Comparison of ENCODE assay signal across 8 mouse cellular contexts in genomic region chr12:9580041-9580905, GRCm38 (mm10). TPM values are rescaled to one million over a fixed set of nuclear protein-coding genes. Genes with fewer than 3 reads are reported as not detected.
A peak's percentile ranks its signal among the peaks of the same experiment; 100 is the strongest.
DNase-seq lines count a peak whose midpoint lies in the region; ATAC-seq lines count a peak whose summit lies in the region.

No protein-coding gene starts in this region.

- peak; percentile 39 for DNase-seq in liver, embryonic 11.5 days (ENCODE audit: low spot score)
- DNase-seq in liver = no peak
- DNase-seq in neural tube, embryonic 11.5 days (ENCODE audit: low spot score) = peak; percentile 40
- DNase-seq in ovary, postnatal 36 days (ENCODE audit: low spot score) = no peak
- DNase-seq in right cerebral cortex, postnatal 4 days = no peak

- WGBS in liver, embryonic 11.5 days = 3% methylated on average over 33 of the region's 33 CpGs
- WGBS in embryonic facial prominence, embryonic 13.5 days = 3% methylated on average over 33 of the region's 33 CpGs
- WGBS in hindbrain, embryonic 12.5 days = 2% methylated on average over 33 of the region's 33 CpGs
- WGBS in neural tube, embryonic 11.5 days = under 1% methylated on average over 33 of the region's 33 CpGs

- no peaks in the 10 kb centered on the region for H3K9me3 ChIP-seq in liver, embryonic 11.5 days (ENCODE audit: control insufficient read depth, low read length)
- no peaks in the 10 kb centered on the region for H3K9me3 ChIP-seq in embryonic facial prominence, embryonic 13.5 days
- no peaks in the 10 kb centered on the region for H3K9me3 ChIP-seq in hindbrain, embryonic 12.5 days (replicated peaks)
- no peaks in the 10 kb centered on the region for H3K9me3 ChIP-seq in neural tube, embryonic 11.5 days (ENCODE audit: control insufficient read depth, low read length)

- no peak overlapping the region; the same call in 1 of the 2 replicates for H3K4me3 ChIP-seq in liver, embryonic 11.5 days (ENCODE audit: low read depth, low read length)
- H3K4me3 ChIP-seq in embryonic facial prominence, embryonic 13.5 days = peak overlapping the region; percentile 64
- H3K4me3 ChIP-seq in hindbrain, embryonic 12.5 days = peak overlapping the region; percentile 13; the same call in 1 of the 2 replicates
- H3K4me3 ChIP-seq in neural tube, embryonic 11.5 days (ENCODE audit: low read depth, low read length) = no peak overlapping the region

- ATAC-seq in liver, embryonic 11.5 days (replicated peaks; ENCODE audit: low FRiP score) = no peak
- ATAC-seq in embryonic facial prominence, embryonic 13.5 days (ENCODE audit: insufficient number of reproducible peaks, insufficient read depth, low FRiP score, low TSS enrichment, low read depth) = no peak
- ATAC-seq in hindbrain, embryonic 12.5 days (ENCODE audit: low FRiP score) = no peak
- ATAC-seq in neural tube, embryonic 11.5 days (ENCODE audit: insufficient read depth, low FRiP score, low TSS enrichment) = no peak
- no peak for ATAC-seq in granulocyte monocyte progenitor cell, adult 5-6 weeks (replicated peaks; ENCODE audit: poor library complexity, severe bottlenecking)

- H3K9ac ChIP-seq in liver, embryonic 11.5 days (ENCODE audit: low read depth, low read length) = no peak overlapping the region
- peak overlapping the region; percentile 90 for H3K9ac ChIP-seq in embryonic facial prominence, embryonic 13.5 days
- H3K9ac ChIP-seq in hindbrain, embryonic 12.5 days = no peak overlapping the region
- no peak overlapping the region for H3K9ac ChIP-seq in neural tube, embryonic 11.5 days (ENCODE audit: low read length)

- peaks cover 87% of the 10 kb centered on the region for H3K27me3 ChIP-seq in liver, embryonic 11.5 days (replicated peaks; ENCODE audit: control insufficient read depth, insufficient read depth, low read length)
- H3K27me3 ChIP-seq in embryonic facial prominence, embryonic 13.5 days = peaks cover 91% of the 10 kb centered on the region
- H3K27me3 ChIP-seq in hindbrain, embryonic 12.5 days = peaks cover 93% of the 10 kb centered on the region
- peaks cover 91% of the 10 kb centered on the region for H3K27me3 ChIP-seq in neural tube, embryonic 11.5 days (ENCODE audit: control insufficient read depth, insufficient read depth, low read length)

- H3K4me1 ChIP-seq in liver, embryonic 11.5 days (replicated peaks; ENCODE audit: control insufficient read depth, insufficient read depth, low read length) = peaks cover 3% of the 10 kb centered on the region; the same call in 1 of the 2 replicates
- H3K4me1 ChIP-seq in embryonic facial prominence, embryonic 13.5 days = peaks cover 48% of the 10 kb centered on the region
- H3K4me1 ChIP-seq in hindbrain, embryonic 12.5 days = peaks cover 13% of the 10 kb centered on the region
- no peaks in the 10 kb centered on the region for H3K4me1 ChIP-seq in neural tube, embryonic 11.5 days (ENCODE audit: control insufficient read depth, insufficient read depth, low read length)

- no peaks in the 10 kb centered on the region for H3K36me3 ChIP-seq in liver, embryonic 11.5 days (ENCODE audit: control insufficient read depth, insufficient read depth, low read length)
- H3K36me3 ChIP-seq in embryonic facial prominence, embryonic 13.5 days = 0 out of 2 replicates have a peak, but pooled peaks cover 3% of the 10 kb centered on the region
- no peaks in the 10 kb centered on the region for H3K36me3 ChIP-seq in hindbrain, embryonic 12.5 days
- H3K36me3 ChIP-seq in neural tube, embryonic 11.5 days (ENCODE audit: control insufficient read depth, insufficient read depth, low read length) = no peaks in the 10 kb centered on the region

- H3K27ac ChIP-seq in liver, embryonic 11.5 days (ENCODE audit: low read depth, low read length) = no peak overlapping the region
- H3K27ac ChIP-seq in embryonic facial prominence, embryonic 13.5 days = peak overlapping the region; percentile 83
- no peak overlapping the region for H3K27ac ChIP-seq in hindbrain, embryonic 12.5 days
- H3K27ac ChIP-seq in neural tube, embryonic 11.5 days (ENCODE audit: low read depth, low read length) = no peak overlapping the region

- peak overlapping the region; percentile 52 for H3K4me2 ChIP-seq in liver, embryonic 11.5 days
- H3K4me2 ChIP-seq in embryonic facial prominence, embryonic 13.5 days = peak overlapping the region; percentile 72
- H3K4me2 ChIP-seq in hindbrain, embryonic 12.5 days (replicated peaks) = peak overlapping the region; percentile 29
- H3K4me2 ChIP-seq in neural tube, embryonic 11.5 days (ENCODE audit: low read depth) = peak overlapping the region; percentile 15; the same call in 1 of the 2 replicates

RNA-seq across cellular contexts. Expression of gene Osr1, which starts 10.4 kb away (rescaled TPM):
- polyA plus RNA-seq in liver, embryonic 11.5 days (2014; fragmentation: Nextera tagmentation; extraction: Ambion mirVana) = 9.3 and 10.6 TPM in 2 replicates
- polyA plus RNA-seq in embryonic facial prominence, embryonic 13.5 days (2015; fragmentation: Nextera tagmentation; extraction: Ambion mirVana) = 165 TPM in 2 replicates
- 19.7 and 37.7 TPM in 2 replicates for polyA plus RNA-seq in hindbrain, embryonic 12.5 days (2016; fragmentation: Nextera tagmentation; extraction: Ambion mirVana)
- polyA plus RNA-seq in neural tube, embryonic 11.5 days (2014; fragmentation: Nextera tagmentation; extraction: Ambion mirVana) = 11.6 and 17.4 TPM in 2 replicates
- total RNA-seq in granulocyte monocyte progenitor cell, adult 5-6 weeks (2014; fragmentation: Nextera tagmentation) = 0.64 TPM in 1 of 2 replicates, not detected in the other
- not detected in 2 replicates for total RNA-seq in granulocyte monocyte progenitor cell, adult 5-6 weeks (2017)

Comparison
In these comparisons a context has a peak if more than half of its experiments do, and no peak if none do; other contexts are left out.
1. DNase-seq: peak in liver, embryonic 11.5 days (single experiment) and neural tube, embryonic 11.5 days (single experiment); none in liver (single experiment), ovary, postnatal 36 days (single experiment) and right cerebral cortex, postnatal 4 days (single experiment).
2. H3K4me2 ChIP-seq: peak in every context shown above with its lines; median percentile 72 in embryonic facial prominence, embryonic 13.5 days; 52 in liver, embryonic 11.5 days; 29 in hindbrain, embryonic 12.5 days; 15 in neural tube, embryonic 11.5 days.
3. H3K4me3 ChIP-seq: peak in embryonic facial prominence, embryonic 13.5 days (single experiment) and hindbrain, embryonic 12.5 days (single experiment); none in liver, embryonic 11.5 days (single experiment) and neural tube, embryonic 11.5 days (single experiment).